Mouse (Mus musculus): ENCODE results near the gene E2f6.

Gene E2f6

GRCm38 (mm10) chr12:16800259-16800958, 10.4 kb upstream of the E2f6 start, which contains the start of gene Greb1:
TSS of gene Greb1 (minus strand) at chr12:16800886.
- in situ Hi-C loops (cut with MboI, MseI), result loop anchor here (25.0 kb wide), 1 partner anchor 462 kb away; the partner anchor contains the start of gene Pdia6

GRCm38 (mm10) chr12:16800959-16801315, 9.8 kb upstream of the E2f6 start:
- in situ Hi-C loops (cut with MboI, MseI), result loop anchor here (25.0 kb wide), 1 partner anchor 461 kb away; the partner anchor contains the start of gene Pdia6

GRCm38 (mm10) chr12:16803237-16803955, 7.4 kb upstream of the E2f6 start:
- in situ Hi-C loops (cut with MboI, MseI), result loop anchor here (25.0 kb wide), 1 partner anchor 459 kb away; the partner anchor contains the start of gene Pdia6

GRCm38 (mm10) chr12:16803956-16804430, 6.8 kb upstream of the E2f6 start:
- in situ Hi-C loops (cut with MboI, MseI), result loop anchor here (25.0 kb wide), 1 partner anchor 458 kb away; the partner anchor contains the start of gene Pdia6

- in situ Hi-C loops (cut with MboI, MseI), result loop anchor here (5.0 to 25.0 kb wide), 2 partner anchors 83 to 457 kb away; partner anchors contain the start of gene Pdia6
Observed at GRCm38 (mm10) chr12:16805511-16805910, 5.3 kb upstream of the E2f6 start.

- in situ Hi-C loops (cut with MboI, MseI), result loop anchor here (5.0 to 25.0 kb wide), 2 partner anchors 86 to 454 kb away; partner anchors contain the start of gene Pdia6
Observed at GRCm38 (mm10) chr12:16808045-16808444, 2.7 kb upstream of the E2f6 start.

- in situ Hi-C loops (cut with MboI, MseI), result loop anchor here (5.0 to 25.0 kb wide), 3 partner anchors 86 to 451 kb away; partner anchors contain the start of gene Pdia6
Observed at GRCm38 (mm10) chr12:16811477-16811876, 714 bp downstream of the E2f6 start.

- in situ Hi-C loops (cut with MboI, MseI), result loop anchor here (25.0 kb wide), 1 partner anchor 445 kb away; the partner anchor contains the start of gene Pdia6
Observed at GRCm38 (mm10) chr12:16817147-16817546, 6.4 kb downstream of the E2f6 start.

- in situ Hi-C loops (cut with MboI, MseI), result loop anchor here (25.0 kb wide), 1 partner anchor 444 kb away; the partner anchor contains the start of gene Pdia6
Observed at GRCm38 (mm10) chr12:16818513-16818912, 7.8 kb downstream of the E2f6 start.

- in situ Hi-C loops (cut with MboI, MseI), result loop anchor here (25.0 kb wide), 1 partner anchor 442 kb away; the partner anchor contains the start of gene Pdia6
Observed at GRCm38 (mm10) chr12:16820761-16821160, 10.0 kb downstream of the E2f6 start.

- in situ Hi-C loops (cut with MboI, MseI), result loop anchor here (25.0 kb wide), 1 partner anchor 440 kb away; the partner anchor contains the start of gene Pdia6
Observed at GRCm38 (mm10) chr12:16822181-16822734, 11.5 kb downstream of the E2f6 start.

GRCm38 (mm10) chr12:16823701-16824100, 12.9 kb downstream of the E2f6 start:
- in situ Hi-C loops (cut with MboI, MseI), result loop anchor here (25.0 kb wide), 1 partner anchor 439 kb away; the partner anchor contains the start of gene Pdia6

- in situ Hi-C loops (cut with MboI, MseI), result no loop called here
Observed at GRCm38 (mm10) chr12:16828505-16828904, 17.7 kb downstream of the E2f6 start.

- in situ Hi-C loops (cut with MboI, MseI), result no loop called here
Observed at GRCm38 (mm10) chr12:16829785-16830184, 19.0 kb downstream of the E2f6 start.

GRCm38 (mm10) chr12:16831071-16831470, 20.3 kb downstream of the E2f6 start:
- in situ Hi-C loops (cut with MboI, MseI), result no loop called here

GRCm38 (mm10) chr12:16834701-16835100, 23.9 kb downstream of the E2f6 start:
- in situ Hi-C loops (cut with MboI, MseI), result no loop called here

GRCm38 (mm10) chr12:16836188-16836587, 25.4 kb downstream of the E2f6 start:
- in situ Hi-C loops (cut with MboI, MseI), result no loop called here

GRCm38 (mm10) chr12:16837766-16838165, 27.0 kb downstream of the E2f6 start:
- in situ Hi-C loops (cut with MboI, MseI), result no loop called here

- in situ Hi-C loops (cut with MboI, MseI), result no loop called here
Observed at GRCm38 (mm10) chr12:16840842-16841782, 30.3 kb downstream of the E2f6 start.

All from T-helper 2 cell (primary cell).